Mouse (Mus musculus): ENCODE data around the gene Atp13a3.
"Not testable (repeated sequence)": the region's sequence is repeated elsewhere in the genome, so short reads cannot be mapped to it uniquely, and the experiment has no call there.

The Atp13a3 gene

DNA sequence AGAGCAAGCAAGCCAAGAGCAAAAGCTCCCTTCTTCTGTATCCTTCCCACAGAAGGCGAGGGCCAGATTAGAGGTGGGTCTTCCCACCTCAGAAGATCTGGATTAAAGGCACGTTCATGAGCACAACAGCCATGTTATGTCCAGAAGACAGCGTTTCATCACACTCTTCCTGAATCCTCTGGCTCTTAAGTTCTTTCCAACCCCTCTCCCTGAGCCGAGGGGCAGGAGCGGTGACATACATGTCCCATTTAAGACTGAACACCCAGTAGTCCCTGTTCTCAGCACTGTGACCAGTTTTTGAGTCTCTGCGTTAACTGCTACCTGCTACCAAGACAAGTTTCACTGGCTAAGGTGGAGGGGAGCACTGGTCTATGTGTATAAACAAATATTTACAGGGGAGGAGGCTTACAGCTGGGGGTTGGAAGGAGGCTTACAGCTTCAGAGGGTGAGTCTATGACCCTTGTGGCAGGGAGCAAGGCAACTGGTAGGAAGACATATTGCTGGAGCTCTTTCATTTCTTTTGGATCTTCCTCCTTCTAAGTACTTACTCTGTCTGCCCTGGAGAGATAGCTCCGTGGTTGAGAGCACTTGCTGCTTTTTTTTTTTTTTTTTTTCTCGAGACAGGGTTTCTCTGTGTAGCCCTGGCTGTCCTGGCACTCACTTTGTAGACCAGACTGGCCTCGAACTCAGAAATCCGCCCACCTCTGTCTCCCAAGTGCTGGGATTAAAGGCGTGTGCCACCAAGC, at the start of gene Atp13a3:
TSS of gene Atp13a3 (minus strand) at position 51 of the 746 bp plus-strand sequence.
- no peak for DNase-seq (ENCODE audit: low read depth, low spot score)

DNA sequence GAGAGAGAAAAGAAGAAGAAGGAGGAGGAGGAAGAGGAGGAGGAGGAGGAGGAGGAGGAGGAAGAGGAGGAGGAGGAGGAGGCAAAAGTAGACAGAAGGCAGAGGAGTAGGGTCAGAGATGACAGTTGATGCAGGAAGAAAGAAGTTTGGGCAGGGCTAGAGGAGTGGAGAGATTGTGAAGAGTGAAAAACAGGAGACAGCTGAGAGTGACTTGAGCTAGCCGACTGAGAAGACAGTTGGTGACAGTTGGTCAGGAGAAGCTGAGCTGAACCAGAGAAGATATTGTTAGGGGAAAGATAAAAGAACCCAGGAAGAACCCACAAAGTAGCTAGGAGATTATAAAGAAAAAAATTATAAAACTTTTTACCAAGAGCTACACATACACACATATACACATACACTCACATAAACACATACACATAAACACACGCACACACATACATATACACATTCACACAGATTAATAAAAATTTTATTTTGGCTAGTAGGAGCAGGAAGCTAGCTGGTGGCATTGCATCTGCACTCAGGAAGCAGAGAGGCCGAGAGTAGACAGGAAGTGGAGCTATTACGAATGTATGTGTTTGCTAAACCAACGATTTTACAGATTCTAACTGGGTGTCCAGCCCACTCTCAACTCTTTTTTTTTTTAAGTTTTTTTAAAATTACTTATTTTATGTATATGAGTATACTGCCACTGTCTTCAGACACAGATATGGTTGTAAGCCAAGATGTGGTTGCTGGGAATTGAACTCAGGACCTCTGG, 47.6 kb upstream of the Atp13a3 start:
- DNase-seq (ENCODE audit: low read depth, low spot score): no peak

DNA sequence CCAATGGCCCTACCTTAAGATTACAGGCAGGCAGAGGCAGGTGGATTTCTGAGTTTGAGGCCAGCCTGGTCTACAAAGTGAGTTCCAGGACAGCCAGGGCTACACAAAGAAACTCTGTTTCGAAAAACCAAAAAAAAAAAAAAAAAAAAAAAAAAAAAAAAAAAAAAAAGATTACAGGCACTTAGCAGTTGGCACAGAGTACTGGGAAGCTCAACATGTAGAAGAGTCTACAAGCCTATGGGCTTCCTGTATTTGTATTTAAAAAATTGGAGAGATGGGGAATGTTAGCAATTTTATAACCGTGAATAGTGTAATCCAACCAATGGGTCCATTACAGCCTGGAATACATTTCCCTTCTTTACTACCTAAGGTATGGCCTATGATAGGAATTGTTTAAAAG, 45.4 kb upstream of the Atp13a3 start:
- DNase-seq (ENCODE audit: low read depth, low spot score): not testable (repeated sequence)

DNA sequence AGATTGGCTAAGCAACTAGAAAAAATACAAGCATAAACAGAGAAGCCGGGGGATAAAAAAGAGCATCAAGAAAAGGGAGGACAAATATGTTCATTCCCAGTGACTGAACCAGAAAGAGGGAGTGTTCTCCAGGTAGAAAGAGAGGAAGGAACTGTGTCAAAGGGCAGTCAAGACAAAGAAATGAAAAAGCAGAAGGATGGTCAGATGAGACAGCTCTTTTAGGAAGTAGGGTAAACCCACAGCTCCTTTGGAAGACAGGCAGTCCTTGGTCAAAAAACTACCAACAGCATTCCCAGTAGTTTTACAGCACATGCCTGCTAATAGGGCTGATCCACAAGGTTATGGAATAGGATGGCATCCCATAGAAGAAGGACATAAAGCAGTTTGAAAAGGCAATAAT, 43.2 kb upstream of the Atp13a3 start:
- DNase-seq (ENCODE audit: low read depth, low spot score): no peak

DNA sequence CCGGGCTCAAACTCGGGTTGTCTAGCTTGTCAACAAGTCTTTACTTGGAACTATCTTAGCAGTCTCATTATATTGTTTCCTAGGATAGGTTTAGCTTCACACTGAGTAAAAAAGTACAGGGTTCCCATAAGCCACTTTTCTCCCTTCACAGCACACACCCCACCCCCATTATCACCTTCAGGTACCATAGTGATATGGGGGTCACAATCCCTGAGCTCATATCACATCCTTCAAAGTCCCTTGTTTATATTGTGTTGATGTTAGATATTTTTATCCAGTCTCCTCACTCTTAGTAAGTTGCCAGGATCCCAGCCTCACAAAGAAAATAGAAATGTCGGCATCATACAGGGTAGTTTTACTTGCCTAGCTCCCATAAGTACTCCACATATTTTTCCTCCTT, 42.4 kb upstream of the Atp13a3 start:
- DNase-seq (ENCODE audit: low read depth, low spot score): no peak

DNA sequence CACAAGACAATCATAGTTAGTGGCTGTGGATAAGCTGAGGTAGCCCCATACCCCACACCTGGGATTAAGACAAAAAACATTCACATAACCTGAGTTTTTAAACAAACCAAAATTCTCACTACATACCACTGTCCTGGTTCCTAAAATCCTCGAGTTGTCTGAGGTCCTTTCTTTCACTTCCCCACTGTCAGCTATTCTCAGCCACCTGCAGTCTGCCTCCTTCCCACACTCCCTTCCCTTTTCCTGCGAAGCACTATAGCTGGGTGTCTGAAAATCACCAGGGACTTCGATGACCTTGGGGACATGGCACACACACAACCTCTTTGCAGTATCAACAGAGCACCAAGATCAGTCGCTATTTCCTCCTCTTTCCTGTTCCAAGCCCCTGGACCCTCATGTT, 41.9 kb upstream of the Atp13a3 start:
- DNase-seq (ENCODE audit: low read depth, low spot score): no peak

DNA sequence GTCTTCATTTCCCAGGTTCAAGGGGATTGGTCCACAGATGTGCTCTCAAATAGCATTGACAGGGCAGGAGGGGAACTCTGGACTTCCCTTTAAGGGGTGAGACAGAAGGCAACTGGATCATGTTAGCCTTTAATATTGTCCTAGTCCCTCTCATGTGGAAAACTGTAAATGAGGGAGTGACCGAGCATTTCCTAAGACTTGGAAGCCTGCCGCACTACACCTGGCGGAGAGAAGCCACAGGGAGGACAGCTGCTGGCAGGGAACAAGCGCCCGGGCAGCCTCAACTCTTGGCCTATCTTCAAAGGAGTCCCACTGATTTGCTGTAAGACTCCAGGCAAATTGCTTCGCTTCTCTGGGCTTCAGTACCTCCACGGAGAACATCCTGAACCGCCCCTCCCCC, 37.6 kb upstream of the Atp13a3 start:
- no peak for DNase-seq (ENCODE audit: low read depth, low spot score)

DNA sequence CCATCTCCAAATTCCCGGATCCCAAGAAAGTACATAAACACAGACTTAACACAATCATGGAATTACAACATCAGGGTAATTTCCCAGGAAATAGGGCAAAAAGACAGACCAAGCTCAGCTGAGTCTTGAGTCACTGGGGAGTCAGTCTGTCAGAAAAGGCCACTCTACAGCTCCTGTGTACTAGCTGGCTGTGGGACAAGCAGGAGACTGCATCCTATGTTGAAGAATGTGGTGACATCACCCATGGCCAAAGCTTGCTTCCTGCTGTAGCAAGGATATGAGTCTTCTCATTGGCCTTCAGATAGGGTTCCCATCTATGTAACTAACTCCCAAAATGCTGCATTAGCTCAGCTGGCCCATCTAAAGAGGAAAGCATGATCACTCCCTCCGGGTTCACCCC, 36.7 kb upstream of the Atp13a3 start:
- DNase-seq (ENCODE audit: low read depth, low spot score): no peak

DNA sequence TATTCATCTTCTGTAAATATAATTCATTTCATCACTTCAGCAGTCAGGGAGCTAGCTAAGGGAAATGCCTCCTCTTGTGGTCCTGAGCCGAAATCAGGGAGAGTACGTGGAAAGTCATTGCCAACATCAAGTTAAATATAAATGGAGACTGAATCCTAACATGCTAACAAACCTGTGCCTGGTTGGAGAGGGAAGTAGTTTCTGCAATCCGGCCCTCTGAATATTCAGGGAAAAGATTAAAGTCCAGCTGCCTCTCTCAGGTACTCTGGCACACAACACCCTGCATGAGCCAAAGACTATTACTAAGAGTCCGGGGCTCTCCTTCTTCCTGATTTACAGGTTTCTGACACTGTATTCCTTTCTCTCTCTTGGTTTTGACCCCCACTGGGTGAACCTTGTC, 35.6 kb upstream of the Atp13a3 start:
- DNase-seq (ENCODE audit: low read depth, low spot score): no peak

DNA sequence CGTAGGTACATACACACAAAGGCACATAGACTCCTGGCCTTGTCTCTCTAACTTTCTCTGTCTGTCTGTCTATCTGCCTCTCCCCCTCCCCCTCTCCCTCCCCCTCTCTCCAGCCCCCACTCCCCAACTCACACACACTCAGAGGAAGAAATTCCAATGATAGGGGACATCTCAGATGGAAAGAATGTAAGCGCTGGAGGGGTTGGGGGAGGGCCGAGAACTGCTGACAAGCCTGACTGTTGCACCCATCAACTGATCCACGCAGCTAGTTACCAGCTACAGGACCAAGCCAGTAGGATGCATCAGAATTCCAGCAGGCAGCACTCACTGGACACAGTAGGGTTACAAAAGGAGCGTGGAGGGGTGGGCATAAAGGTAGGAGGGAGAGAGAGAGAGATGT, 34.1 kb upstream of the Atp13a3 start:
- no peak for DNase-seq (ENCODE audit: low read depth, low spot score)

DNA sequence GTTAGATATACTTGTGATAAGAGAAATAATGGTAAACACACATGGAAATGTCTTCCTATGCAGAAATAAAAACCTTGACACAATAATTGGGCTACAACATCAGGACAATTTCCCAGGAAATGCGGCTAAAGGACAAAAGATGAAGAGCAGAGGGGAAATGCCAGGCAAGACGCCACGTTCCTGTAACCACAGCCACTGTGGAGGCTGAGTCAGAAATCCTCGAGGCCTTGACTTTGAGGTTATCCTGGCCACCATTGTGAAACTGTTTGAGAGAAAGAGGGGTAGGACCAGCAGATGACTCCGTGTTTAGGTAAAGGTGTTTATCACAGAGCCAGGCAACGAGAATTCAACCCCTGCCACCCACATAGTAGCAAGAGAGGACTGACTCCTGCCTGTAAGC, 33.6 kb upstream of the Atp13a3 start:
- no peak for DNase-seq (ENCODE audit: low read depth, low spot score)

DNA sequence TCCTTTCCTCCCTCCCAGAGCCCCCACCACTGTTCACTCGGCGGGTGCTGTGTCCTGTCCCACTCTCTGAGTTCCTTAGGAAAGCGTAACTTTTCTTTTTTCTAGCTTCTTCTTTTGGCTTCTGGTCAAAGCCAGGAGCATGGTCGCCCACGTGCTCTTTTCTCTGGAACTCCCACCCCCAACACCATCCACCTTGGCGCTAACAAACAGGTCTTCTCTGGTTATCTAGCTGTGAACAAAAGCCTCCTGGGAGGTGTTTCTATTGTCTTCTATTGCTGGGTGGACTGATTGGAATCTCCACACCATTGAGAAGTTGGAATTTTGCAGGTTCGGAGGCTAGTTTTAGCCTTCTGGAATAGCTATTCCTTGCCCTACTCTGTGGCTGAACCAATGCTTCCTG, 30.5 kb upstream of the Atp13a3 start:
- no peak for DNase-seq (ENCODE audit: low read depth, low spot score)

DNA sequence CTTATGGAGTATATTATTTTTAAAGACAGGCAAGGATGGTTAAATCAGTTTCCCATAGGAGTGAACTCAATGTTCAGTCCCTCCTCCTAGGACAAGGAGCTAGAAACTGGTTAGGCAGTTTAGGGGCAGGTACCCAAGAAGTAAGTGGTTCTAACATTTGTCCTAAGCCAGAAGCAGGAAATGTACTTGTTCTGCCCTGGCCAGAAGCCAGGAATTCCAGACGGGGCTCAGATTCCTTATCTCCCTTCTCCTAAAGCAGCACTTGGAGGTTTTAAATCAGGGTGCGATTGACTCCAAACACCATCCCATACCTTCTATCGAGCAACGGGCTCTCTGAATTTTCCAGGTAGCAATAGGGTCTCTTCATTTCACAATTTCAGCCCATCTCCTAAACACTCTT, 29.6 kb upstream of the Atp13a3 start:
- DNase-seq (ENCODE audit: low read depth, low spot score): no peak

DNA sequence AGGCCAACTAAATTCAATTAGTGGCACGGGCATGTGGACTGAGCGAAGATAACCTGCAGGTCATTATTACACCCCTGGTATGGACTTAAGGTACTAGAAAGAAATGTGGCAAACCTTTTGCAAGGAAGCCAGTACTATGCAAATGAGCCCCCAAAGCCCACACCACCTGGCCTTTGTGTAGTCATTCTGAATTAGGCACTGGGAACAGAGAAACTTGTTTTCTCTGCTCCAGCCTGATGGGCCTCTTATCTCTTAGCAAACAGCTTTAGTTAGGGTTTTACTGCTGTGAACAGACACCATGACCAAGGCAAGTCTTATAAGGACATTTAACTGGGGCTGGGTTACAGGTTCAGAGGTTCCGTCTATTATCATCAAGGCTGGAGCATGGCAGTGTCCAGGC, 27.4 kb upstream of the Atp13a3 start:
- no peak for DNase-seq (ENCODE audit: low read depth, low spot score)

DNA sequence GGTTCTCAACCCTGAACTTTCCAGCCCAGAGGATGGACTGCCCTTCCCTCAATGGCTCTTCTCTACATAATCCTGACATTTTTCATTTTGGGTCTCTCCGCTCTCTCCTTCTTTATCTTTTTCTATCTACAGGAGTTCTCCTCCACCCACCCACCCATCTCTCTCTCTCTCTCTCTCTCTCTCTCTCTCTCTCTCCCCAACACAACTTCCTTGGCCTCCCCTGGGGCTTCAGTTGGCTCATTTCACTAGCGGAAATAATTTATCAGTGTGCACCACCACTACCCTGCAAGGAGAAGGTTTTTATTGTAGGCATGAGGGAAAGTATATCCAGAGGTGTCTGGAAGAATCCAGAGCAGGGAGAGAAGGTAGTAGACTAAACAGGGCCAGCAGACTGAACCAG, 26.3 kb upstream of the Atp13a3 start:
- no peak for DNase-seq (ENCODE audit: low read depth, low spot score)

DNA sequence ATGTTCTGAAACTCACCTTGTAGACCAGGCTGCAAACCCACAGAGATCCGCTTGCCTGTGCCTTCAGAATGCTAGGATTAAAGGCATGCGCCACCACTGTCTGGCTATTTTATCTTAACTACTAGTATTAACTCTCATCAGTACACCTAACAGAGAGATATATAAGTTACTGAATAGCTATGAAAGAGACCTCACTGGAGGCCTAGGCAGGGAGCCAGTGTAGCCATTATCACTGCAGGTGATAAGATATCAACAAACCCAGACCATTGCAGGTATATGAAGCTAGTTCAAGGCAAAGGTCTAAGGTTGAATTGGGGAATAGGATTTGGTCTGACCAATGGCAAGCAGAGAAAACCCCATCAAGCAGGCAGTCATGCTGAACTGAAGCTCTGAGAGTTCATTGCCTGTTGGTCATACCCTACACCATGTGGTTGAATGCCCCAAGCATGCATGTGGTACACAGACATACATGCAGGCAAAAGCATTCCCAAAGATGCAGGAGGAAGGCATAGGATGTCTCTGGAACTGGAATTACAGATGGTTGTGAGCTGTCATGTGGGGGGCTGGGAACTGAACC, 24.8 kb upstream of the Atp13a3 start:
- DNase-seq (ENCODE audit: low read depth, low spot score): no peak

DNA sequence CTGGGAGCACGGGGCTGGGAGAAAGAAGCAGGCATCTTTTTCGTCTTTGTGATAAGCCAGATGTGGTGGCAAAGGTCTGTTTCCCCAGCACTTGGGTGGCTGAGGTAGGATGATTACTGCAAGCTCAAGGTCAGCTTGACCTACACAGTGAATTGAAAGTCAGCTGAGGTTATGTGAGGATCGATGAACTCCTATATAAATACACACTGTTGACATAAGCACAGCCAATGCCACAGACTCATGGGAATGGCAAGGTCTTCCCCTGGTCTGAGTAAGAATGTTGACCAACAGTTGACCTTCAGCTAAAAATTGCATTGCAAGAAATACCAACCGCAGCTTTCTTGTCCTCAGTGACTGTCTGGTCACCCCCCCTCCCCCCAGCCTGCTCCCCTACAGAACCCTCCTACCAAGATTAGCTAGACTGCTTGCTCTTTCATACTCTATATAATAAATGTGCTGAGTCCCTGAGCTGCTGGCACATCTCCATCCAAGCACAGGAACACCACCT, 23.0 kb upstream of the Atp13a3 start:
- no peak for DNase-seq (ENCODE audit: low read depth, low spot score)

DNA sequence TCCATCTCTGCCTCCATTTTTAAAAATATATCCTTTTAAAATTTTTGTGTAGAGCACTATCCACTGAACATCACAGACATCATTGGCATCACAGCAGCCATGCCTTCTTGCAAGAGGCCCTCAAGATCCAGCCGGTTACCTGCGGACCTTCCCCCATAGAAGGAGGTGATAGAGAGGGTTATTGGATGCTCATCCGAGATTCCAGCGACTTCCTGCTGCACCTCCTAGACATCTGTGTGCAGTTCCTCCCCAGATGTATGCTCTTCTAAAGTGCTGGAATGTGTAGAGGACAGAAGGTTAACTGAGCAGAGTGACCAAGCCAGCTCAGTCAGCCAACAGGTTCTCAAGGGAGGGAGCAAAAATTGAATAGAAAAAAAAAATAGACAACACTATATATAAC, 21.7 kb upstream of the Atp13a3 start:
- no peak for DNase-seq (ENCODE audit: low read depth, low spot score)

DNA sequence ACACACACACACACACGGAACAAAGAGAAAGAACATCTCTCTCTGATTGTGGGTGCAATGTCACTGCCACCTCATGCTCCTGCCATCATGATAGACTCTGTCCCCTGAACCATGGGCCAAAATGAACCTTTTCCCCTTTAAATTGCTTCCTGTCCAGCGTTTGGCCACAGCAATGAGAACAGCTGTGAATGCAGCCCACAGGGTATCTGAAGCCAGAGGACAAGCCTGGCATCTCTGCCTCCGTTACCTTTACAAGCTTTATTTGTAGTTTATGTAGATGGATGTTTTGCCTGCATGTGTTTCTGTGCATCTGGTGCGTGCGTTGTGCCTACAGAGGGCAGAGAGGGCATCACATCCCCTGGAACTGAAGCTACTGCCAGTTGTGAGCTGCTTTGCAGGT, 21.2 kb upstream of the Atp13a3 start:
- no peak for DNase-seq (ENCODE audit: low read depth, low spot score)

DNA sequence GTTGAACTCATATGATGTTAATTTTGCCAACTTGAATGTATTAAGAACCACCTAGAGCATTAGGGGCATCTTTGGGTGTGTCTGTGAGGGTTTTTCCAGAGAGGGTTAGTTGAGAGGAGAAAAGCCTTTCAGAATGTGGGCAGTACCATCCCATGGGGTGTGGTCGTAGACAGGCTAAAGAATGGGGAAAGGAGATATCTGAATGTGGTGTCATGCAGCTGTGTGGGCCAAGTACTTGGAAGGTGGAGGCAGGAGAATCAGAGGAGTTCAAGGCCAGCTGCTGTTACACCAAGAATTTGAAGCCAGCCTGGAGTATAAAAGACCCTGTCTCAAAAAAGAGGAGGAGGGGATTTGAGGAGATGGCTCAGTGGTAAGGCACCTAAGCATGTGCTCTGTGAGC, 20.2 kb upstream of the Atp13a3 start:
- DNase-seq (ENCODE audit: low read depth, low spot score): no peak

DNA sequence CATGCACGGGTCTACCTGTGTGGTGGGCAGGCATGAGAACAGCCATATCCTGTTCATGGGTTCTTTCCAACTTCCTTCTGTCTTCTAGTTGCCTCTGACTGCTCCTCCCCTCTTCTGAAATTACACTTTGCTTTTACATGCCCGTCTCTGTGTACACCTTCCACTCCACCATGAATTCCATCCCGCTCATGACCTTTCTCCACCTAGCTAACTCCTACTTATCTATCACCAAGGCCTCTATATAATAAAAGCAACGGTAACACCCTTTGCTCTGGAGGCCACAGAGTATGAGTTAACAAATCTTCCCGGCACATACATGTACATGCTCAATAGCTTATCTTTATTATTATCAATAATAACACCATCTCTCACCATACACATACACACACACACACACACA, 18.3 kb upstream of the Atp13a3 start:
- DNase-seq (ENCODE audit: low read depth, low spot score): no peak

DNA sequence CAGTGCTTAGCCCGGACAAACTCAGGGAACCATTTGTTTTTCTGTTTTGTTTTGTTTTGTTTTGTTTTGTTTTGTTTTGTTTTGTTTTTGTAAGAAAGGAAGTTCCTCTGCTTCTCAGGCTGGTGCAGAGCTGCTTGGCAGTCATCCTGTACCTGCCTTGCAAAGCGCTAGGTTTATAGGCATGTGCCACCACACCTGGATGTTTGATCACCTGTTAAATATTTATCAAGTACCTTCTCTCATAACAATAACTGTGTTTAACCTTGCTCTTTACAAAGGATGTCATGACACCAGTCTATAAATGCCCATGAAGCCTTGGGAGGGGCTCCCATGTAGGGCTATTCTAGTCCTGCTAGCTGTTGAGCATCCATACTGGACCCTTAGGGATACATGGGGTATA, 10.9 kb upstream of the Atp13a3 start:
- DNase-seq (ENCODE audit: low read depth, low spot score): no peak

DNA sequence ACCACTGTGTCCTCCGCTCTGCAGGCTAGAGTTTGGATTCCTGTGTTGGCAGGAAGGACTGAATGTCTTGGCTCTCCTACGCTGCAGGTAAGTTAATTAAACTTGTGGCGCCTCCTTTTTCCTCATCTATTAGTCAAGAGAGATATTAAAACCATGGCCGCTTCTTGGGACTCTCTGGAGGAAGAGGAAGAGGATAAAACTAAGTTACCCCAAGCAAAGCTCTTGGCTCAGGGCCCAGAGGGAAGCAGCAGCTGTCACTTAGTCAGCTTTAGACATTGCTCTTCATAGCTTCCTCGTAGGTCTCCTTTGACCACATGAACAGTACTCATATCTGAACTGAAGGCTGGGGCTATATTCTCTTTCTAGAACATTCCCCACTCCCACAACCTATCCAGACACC, 10.5 kb upstream of the Atp13a3 start:
- DNase-seq (ENCODE audit: low read depth, low spot score): no peak
